Mouse (Mus musculus): ENCODE measurements at regions not wholly inside any gene's neighbourhood (a gene's known extent, or its start where the extent isn't known, plus 50 kb on each side); places are given as distances from the start of the nearest gene placed in this dataset.
A peak's percentile ranks its signal among the peaks of the same experiment; 100 is the strongest.

DNA sequence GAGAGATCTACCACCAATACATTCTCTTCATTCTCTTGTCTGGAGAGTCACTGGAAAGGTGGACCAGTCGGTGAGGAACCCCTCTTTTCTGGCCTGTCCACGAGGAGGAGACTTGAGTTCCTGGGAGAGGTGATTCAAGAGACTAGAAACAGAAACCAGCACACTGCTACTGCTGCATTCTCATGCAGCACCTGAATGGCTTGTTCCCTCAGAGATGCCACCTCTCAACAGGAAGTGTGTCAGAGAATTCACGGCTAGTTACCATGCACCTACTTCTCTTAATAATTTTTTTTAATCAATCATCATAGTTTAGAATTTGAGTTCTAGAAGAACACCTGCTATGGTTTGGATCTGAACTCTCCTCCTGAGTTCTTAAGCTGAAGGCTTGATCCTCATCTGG, 52.0 kb upstream of the Dynlrb2 start:
- DNase-seq = no peak

DNA sequence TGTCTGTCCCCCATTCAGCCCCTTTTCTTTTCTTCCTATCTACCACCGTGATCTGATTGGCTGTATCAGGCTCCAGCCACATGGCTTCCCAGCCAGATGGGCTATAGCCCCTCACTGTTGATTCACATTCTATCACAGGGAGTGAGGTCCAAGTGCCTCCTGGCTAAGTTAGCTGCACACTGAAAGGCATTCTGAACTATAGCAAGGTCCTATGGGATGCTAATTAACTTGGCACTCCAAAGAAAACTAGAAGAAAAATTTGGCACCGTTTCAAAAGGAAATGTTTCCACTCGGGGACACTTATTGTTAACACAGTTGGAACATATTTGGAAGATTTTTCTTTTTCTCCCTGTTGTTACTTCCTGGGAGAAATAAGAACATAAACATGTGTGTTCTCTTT, 53.4 kb upstream of the Dynlrb2 start:
- no peak for DNase-seq

DNA sequence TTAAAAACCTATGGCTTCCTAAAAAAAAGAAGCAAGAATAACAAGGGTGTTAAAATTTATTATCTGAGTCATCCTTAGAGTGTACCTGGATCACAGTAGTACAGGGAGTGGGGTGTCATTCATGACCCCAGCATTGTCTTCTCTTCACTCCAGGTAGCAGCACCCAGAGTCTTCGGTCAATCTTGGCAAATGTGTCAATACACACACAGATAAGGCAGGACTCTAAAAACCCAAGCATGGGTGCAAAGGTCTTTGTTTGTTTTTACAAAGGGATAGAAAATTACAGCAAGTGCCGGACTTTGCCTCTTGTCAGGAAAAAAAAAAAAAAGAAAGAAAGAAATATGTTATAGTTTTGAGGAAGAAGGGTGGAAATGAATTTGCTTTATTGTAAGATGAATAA, 57.3 kb upstream of the Dynlrb2 start:
- DNase-seq = no peak

DNA sequence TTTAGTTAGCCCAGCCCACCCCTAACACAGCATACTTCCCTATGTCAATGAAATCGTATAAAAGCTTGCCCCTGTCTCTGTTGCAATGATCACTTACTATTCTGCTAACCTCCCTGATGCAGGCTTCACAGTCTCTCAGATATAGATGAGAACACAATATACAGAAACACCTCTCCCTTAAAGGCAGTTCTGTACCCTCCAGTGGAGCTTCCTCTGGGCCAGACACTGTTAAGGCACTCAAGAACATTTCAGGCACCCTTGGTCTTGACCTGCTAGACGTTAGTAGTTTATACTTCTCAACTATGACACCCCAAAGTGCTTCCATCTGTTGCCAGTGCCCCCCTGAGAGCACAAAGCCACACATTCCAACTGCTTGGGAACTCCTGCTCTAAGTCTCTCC, 61.9 kb upstream of the Dynlrb2 start:
- no peak for DNase-seq

DNA sequence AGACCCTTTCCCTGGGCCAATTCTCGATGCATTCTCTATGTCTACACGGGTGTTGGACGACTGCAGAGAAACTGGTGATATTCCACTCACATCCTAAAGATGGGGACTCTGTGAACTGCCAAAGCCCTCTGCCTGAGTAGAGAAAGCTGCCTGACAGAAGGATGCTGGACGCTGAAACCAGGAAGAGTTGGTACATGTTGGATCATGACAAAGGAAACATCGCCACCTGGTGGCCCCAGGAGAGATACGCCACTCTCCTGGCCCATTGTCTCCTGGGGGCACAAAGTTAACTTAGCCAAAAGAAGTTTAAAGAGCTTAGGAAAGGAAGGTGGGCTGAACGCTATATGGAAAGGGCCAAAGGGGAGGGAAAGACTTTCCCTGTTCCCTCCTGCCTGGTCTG, 65.9 kb upstream of the Dynlrb2 start:
- DNase-seq = peak; percentile 87 to 90

DNA sequence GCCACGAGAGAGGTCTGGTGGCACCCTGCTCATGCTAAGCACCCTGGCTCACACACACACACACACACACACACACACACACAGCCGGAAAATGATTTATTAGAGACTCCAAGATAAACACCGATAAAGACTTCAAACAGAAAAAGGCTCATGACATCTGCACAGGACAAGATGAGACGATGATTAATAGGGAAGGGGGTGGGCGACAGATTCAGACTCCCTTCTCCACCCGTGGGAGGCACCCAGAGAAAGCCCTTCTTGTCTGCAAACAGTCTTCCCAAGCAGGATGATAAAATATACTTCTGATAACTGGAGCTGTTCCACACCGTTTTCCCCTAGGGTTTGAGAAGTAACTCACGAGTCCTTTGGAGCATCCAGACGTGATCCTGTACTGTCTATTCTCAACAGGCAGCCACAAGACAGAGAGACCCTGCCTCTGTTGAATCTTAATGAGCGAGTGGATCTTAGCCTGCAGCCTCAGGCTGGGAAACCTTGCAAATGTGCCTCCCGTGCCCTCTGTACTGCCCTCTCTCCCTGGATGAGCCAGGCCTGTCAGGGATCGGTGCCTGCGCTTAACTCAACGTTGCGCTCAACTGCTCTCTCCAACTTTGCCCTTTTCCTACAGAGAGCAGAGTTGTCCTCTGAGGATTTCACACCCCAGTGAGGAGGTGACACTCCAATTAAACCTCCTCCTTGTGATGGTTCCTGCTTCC, 69.3 kb upstream of the Dynlrb2 start:
- no peak for DNase-seq

DNA sequence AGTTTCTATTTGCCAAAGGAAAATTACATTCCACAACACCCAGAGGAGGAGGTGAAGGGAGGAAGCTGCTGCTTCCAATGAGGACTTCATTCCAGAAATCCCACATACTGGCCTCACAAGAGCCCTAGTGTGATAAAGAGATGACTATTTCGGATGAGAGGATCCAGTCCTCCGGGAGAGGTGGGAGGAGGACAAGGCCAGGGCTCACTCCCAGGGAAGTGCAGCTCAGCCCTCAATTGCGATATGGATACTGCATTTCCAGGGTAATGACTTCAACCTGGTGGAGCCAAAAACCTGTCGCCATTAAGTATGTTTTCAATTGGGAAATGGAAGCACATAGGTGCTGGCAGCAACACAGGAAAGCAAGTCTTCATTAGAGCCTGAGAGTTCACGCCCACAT, 74.7 kb upstream of the Dynlrb2 start:
- no peak for DNase-seq

DNA sequence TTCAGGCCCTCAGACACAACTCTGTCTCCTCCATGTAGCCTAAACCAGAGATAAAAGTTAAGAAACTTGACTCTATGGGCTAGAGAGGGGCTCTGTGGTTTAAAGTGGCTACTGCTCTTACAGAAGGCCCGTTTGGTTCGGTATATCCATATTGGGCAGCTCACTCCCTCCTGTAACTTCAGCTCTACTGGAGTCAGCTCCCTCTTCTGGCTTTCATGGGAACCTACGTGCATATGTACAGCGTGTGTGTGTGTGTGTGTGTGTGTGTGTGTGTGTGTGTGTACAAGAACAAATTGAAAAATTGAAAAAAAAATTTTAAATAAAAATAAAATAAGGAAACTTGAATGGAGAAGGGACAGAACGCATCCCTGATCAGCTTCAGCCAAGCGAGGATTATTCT, 75.1 kb upstream of the Dynlrb2 start:
- no peak for DNase-seq

DNA sequence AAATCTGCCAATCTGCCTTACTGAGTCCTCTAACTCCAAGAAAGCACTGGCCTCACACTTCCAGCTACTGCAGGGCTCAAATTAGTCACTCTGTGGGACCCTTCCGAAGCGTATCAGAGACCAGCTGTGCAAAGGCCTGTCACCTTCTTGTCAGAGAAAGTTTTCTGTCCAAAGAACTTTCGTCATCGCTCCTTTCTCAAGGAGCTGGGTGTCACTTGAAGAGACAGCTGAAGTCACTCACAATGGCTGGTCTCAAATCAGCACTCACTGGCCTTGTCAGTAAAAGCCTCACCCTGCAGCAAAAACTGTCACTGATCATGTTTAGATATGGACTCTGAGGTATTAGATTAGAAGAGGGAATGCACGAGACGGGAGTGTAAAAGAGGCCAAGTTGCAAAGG, 81.9 kb upstream of the Dynlrb2 start:
- DNase-seq = no peak

DNA sequence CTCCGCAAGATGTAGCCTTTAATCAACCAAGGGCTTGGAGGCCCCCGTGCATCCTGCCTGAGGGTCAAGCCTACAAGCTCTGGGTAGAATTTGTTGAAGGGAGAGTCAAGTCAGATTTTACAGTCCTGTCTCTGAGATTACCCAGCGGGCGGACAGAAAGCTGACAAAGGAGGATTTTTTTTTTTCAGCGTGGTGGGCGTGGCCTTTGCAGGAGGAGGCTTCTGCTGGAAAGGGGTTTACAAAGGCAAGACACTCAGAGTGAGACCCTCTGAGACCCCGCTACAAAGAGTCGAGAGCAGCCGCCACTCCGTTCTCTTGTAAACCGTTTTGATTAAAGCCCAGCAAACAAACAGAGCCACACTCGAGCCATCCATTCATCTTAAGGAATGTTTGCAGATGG, 92.1 kb upstream of the Dynlrb2 start:
- no peak for DNase-seq

DNA sequence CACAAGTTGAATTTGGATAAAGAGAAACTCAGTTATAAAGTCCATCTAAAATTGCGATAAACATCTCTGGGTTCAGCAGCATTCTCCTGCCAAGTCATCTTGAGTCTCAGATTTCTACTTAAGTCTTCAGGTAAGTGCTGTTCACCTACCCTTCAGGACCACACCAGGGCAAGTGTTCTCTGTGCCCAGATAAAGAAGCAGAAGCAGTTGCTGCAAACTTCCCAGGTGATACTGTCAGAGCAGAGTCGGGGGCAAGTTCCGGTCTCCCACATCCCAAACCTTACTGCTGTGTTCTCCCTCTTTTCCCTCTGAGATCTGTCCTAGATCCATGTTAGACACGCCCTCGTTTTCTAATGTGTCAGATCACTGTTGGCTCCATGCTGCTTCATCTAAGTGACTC, 94.7 kb upstream of the Dynlrb2 start:
- no peak for DNase-seq

DNA sequence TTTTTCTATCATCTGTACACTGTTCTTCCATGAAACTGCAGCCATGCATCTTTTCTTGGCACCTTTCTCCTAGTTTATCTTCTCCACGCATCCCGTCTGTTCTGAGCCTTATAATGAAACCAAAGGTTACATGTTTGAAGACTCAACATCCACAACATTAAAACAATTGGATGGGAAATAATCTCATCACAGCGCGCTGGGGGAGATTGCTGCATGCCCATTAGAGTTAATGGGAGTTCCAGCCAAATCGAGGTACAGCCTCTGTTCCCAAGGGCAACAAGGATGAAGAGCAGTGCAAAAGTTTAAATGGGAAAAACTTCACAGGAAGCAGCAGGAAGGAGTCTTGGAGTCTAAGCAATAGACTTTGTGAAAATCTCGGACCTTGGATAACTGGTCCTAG, 95.8 kb upstream of the Dynlrb2 start:
- no peak for DNase-seq

DNA sequence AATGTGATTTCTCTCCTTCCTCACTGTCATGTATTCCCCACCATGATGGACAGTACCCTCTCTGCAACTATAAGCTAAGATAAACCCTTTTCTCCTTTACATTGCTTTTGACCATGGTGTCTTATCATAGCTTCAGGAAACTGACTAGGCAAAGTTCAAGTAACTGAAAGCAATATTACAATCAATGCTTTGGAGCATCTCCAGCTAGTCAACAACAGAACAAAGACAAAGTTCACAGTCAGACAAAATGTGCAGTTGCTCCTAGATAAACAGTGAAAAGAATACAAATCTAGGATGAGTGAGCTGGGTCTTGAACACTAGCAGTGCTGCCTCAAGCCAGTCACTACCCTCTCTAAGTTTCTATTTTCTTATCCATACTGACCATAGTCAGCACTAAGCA, 100.2 kb upstream of the Dynlrb2 start:
- no peak for DNase-seq

DNA sequence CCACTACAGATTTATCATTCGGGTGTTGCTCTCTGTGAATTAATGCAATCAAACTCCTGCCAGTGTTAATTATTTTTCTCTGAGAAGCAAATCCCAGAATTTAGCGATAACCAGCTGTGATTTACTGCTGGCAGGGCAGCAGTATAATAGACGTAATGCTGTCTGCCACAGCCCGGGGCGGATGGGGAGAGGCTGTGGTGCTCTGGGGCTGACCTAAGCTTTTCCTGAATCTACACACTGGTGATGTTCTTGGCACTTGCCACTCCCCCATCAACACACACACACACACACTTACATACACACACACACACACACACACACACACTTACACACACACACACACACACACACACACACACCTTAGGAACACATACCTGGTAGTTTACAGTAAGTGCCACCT, 101.4 kb upstream of the Dynlrb2 start:
- DNase-seq = no peak

DNA sequence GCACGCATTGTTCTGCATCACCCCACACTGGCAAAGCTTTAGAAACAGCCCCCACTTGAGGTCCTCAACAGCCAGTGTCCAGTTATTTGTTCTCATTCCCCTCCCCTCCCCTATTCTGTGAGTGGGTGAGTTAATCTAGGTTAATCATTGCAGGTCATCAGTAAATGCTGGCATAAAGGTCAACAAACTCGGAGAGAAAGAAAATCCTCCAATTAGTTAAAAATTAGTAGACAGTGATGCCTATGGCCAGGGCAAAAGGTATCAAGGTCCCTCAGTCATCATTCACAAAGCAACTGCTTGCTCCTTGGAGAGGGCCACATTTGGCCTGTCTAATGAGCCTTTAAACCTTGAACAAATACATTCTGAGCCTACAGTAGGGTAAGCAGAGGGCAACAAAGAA, 105.3 kb upstream of the Dynlrb2 start:
- no peak for DNase-seq

DNA sequence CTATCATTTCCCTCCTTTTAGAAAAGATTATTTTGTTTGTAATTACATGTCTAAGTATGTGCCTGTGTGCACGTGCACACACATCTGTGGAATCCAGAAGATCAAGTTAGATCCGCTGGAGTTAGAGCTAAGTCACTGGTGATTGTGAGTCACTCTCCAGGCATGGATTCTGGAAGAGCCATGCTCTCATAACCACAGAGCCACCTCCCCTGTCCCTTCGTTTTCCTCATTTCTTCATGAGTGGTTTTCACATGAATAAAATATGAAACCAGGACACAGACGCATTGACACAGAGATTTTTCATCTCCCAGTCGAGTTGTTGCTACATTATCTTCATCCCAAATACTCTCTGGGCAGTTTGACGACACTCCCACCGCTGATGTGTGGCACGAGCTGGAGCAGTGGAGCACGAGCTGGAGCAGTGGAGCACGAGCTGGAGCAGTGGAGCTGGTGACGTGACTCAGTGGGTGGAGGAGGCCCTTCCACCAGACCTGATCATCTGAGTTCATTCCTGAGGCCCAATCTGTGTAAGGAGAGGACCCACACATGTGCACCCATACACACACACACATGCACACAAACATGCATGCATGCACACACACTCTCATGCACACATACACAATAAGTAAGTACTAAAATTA, 106.1 kb upstream of the Dynlrb2 start:
- DNase-seq = no peak

DNA sequence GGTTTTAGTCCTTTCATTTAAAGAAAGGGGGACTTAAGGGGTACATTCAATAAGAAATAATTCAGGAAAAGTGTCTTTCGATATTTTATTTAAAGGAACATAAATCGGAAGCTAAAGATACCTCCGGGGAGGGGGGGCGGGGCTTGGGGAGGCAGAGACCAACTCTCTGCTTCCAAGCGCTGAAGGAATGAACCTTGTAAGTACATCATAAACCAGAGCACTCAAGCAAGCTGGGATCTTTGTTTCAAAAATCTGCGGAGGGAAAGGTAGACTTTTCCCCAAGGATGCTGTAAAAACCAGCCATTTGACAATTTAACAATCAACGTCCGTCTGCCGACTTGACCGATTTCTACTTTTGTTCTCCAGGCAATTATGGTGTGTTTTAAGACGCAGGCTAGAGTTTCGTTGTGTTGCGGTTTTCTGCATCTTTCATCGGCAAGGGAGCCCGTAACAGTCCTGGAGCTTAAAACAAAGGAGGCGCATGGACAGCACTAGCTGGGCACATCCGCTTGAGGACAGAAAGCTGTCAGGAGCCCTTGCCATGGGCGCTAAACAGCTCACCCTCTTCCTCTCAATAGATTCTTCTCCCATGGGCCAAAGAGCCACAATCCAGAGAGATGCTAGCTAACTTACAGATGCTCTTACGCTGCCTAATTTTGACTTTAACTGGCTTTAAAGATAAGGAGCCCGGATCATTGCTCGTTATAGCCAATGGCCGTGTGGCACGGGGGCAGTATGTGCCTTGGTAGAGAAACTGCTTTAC, 119.4 kb upstream of the Dynlrb2 start:
- DNase-seq = no peak

DNA sequence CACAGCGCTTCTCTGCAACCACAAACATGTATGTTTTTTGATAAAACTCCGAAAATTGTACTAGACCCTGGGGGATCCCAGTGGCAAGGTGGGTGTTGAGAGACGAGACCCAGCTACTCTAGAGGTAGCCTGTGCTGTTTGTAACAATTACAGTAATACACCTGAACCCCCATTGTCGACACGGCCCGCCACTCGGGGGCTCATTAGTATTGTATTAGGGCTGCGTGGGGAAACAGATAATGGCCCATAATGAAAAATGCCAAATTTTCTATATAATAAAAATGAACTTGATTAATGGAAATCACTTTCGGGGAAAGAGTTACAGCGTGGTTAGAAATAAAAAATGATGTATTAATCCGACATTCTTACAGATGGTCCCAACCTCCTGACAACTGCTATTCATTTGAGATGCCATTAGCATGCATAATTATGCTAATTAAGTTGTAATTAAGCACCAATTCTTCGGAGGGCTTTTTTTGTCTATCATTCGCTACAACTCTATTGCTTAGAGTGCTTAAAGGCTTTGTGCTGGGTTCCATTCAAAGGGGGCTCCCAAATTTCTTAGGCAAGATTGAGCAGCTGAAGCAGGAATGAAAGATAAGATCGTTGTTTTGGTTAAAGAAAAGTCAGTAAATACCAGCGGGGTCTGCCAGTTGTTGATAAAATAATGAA, 120.2 kb upstream of the Dynlrb2 start:
- DNase-seq = no peak

DNA sequence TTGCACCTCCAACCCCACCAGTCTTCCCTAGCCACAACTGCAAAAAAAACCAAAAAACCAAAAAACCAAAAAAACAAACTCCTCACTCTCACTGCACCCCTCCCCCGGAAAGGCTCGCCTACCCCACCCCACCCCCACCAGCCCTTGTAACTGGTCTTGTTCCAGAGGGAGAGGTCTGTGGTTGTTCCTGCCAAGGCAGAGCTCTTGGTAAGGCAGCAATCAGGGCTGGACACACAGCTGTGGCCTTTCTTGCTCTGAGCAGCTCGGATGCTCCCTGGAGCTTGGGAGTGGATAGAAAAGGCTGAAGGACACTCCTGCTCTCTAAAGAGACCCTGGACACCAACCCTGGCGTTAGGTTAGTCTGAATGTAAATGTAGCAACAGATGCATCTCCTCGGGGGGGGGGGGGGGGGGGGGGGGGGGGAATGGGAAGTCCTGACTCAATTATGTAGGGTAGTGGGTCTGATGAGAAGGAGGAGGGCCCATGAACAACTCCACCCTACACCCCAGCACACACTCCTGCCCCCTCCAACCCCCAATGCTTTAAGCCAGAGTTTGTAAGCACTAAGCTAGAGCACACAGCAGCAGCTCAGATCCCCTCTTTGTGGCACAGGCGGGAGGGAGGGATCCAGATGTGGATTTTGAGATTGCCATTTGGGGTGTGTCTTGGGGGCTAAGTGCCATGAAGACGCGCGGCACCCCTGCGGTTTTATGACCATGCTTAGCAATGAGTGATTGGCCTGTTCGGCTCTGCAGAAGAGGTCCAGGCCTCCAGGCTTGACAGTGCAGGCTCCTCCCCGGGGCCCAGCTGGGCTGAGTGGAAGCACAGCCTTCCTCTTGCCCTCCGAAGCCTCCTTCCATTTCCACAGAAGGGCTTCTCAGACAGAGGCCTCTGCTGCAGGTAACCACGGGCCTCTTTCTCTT, 121.0 kb upstream of the Dynlrb2 start:
- DNase-seq = no peak

DNA sequence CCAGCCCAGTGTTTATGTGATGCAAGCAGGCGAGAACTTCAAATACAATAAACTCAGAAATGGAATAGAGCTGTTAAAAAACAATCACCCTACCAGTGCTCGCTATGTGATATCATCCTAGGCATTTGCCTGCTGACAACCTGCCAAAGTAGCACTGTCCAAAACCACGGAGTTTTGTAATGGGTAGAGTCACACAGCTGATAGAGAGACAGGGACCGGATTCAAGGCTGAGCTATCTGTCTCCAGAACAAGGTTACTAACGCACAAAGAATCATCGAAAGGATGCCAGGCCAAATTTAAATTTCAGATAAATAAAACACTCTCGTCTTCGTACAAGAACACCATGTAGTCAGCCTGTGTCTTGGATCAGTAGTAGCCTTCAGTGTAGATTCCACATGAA, 121.7 kb upstream of the Dynlrb2 start:
- no peak for DNase-seq

DNA sequence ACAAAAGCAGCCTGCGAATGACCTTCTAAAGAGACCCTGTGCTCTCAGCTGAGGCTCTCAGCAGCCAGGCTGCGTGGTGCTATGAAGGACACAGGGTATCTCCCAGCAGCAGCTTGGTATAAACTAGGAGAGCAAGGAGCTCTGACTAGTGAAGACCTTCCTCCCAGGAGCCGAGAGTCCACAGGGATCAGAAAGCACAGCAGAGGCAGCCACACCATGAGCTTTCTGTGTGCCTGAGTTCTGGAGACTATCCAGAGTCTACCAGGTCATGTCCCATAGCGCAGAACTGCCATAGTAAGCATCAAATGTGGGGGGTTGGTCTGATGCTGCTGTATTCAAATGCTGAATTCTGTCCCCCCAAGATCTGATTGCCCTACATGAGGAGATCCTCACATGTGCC, 124.2 kb upstream of the Dynlrb2 start:
- no peak for DNase-seq

DNA sequence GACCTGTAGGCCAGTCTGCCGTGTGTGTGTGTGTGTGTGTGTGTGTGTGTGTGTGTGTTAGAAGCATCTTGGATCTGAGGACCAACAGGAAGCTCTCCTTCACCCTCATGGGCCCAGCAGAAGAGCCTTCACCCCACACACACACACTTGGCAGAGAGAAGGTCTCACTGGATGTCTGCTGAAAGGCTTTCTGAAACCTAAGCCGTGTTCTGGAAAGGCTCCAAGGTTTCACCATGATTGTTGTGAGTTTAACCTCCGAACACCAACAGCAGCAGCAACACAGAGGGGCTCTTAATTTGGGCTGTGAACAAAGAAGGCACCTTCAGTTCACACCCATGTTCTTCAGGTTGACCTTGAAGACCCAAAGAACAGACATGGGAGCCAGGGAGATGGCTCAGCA, 124.9 kb upstream of the Dynlrb2 start:
- DNase-seq = no peak

DNA sequence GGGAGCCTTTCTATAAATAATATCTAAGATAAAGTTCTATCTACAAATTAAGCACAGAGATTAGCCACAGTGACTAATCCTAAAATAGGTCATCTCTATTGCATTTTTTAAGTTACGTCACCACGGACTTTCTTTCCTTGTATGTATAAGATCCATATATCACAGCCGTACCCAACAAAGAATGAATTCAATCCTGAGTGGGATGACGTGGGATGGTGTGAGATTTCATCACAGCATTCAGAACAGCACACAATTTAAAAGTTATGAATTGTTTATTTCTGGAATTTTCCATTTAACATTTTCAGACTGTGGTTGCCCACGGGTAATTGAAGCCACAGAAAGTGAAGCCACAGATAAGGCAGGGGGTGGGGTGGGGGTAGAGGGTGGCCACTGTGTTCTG, 129.0 kb upstream of the Dynlrb2 start:
- no peak for DNase-seq
